Mouse (Mus musculus) Patski (cell line): ENCODE results near the gene Clic4. TPM values are rescaled to one million over a fixed set of nuclear protein-coding genes. Genes with fewer than 3 reads are reported as not detected.
"Not testable (repeated sequence)": the region's sequence is repeated elsewhere in the genome, so short reads cannot be mapped to it uniquely, and the experiment has no call there.

ENCODE experiments used
- ATAC-seq: fragments of 100-300 bp; one replicate; pipeline ENCODE4 v1.8.0; 2021
- CTCF ChIA-PET: fragments of 350-600 bp; sonication (Branson Sonifier 250); formaldehyde crosslinking; loops from one replicate; lab custom pipeline; 2022; ENCODE audit warnings: inconsistent platforms; lab: Charles Lee
- POLR2A ChIA-PET: fragments of 350-600 bp; sonication (Branson Sonifier 250); formaldehyde crosslinking; loops from one replicate; lab custom pipeline; 2022; ENCODE audit warnings: antibody characterized with exemption, inconsistent platforms; lab: Charles Lee
- DNase-seq: peaks from one replicate; pipeline ENCODE4 v3.0.0-alpha.2; 2011; ENCODE audit warnings: low read depth, low spot score
- H3K27me3 ChIP-seq: fragments of 371-371 bp; one replicate; pipeline ENCODE4 v1.5.1; 2021
- CTCF ChIP-seq: fragments of 100-300 bp; IDR thresholded peaks from one replicate; pipeline ENCODE4 v1.5.1; 2021
- in situ Hi-C: fragments of 300-500 bp; cut with MboI; formaldehyde crosslinking; loops from 3 replicates; pipeline ENCODE4 v1.11.1; 2018; ENCODE audit warnings: low pct_unique_long_range_greater_than_20kb, mixed read lengths
- polyA plus RNA-seq: library from polyadenylated mRNA; unstranded; gene quantifications from one replicate; pipeline ENCODE4 v1.2.3, GENCODE M21; 2021

The Clic4 gene
- polyA plus RNA-seq, 1 experiment from 2014 or later = 196 TPM

DNA sequence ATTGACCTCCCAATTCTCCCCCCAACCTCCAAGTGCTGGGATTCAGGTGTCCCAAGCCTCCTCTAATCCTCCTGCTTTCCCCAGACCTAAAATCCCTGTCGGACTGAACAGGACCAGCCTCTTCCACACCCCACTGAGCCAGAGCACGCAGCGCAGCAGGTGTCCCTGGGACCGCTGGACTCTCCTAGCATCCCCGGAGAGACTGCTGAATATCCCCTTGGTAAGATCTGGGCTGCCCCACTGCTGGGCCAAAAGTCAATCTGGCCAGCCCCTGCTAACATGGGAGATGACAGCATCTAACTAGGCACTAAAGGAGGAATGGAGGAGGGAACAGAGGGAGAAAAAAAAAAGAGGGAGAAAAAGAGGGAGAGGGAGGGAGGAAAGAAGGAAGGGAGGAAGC, 67.4 kb downstream of the Clic4 start:
- ChIA-PET POLR2A (no interaction called here), CTCF (interaction anchor here (1.7 kb wide), 1 partner anchor 242 kb away, joined by 3 read pairs; no protein-coding TSS in a partner anchor)
- no peaks in the 10 kb centered on the region for H3K27me3 ChIP-seq
- no peak for TF ChIP-seq CTCF
- DNase-seq (no peak), ATAC-seq (no peak)
- in situ Hi-C loops = loop anchor here (5.0 kb wide), 2 partner anchors 188 to 258 kb away; no protein-coding TSS in a partner anchor

DNA sequence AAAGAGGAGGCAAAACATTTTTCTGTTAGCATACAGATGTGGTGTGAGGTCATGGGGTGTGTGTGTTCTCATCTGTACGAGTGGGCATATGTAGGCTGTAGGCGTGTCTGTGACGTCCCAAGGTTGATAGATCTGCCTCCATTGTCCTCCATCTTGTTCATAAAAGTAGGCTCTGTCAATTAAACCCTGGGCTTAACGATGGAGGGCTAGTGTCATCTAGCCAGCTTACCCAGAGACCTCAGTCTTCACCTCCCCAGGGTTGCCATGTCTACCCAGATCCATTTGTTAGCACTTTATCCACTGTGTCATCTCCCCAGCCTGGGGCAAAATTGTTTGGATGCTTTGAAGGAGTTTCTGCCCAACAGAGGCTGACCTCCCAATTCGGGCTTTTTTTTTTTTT, 67.9 kb downstream of the Clic4 start:
- in situ Hi-C loops = loop anchor here (5.0 kb wide), 2 partner anchors 187 to 257 kb away; no protein-coding TSS in a partner anchor
- no peak for TF ChIP-seq CTCF
- ChIA-PET POLR2A (no interaction called here), CTCF (no interaction called here)
- H3K27me3 ChIP-seq = no peaks in the 10 kb centered on the region
- no peak for ATAC-seq
- DNase-seq = no peak

DNA sequence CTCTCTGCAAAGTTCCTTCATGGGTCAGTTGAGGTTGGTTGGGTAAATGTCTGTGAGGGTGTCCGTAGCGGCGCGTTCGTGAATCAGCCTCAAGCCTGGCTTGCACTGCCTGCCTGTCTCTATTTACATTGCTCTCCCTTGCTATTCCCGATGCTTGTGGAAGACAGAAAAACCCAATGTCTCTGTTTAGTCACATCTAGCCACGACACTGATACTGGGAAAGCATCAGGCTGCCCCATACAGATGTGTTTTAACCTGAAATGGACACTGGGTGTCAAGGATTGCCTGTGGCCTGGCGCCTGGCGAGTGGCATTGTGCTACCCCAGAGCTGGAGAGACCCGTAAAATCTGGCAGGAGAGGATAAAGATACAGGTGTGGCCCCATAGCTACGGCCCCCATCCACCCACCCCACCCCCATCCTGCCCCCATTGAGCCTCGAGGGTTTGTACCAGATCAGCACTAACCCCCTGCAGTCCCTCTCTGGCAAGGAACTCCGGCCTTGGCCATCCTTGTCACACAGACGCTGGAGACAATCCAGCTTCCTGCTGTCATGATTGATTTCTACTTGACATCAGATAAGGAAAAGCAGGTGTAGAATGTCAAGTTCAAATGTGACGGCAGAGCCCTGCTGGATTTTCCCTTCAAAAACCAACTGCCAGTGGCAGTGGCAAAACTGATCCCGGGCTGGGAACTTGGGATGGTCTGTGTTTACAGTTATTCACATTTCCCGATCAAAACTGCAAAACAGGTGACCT, 68.6 kb downstream of the Clic4 start:
- TF ChIP-seq CTCF = no peak
- ATAC-seq = no peak
- POLR2A ChIA-PET = no interaction called here
- DNase-seq = no peak
- CTCF ChIA-PET = interaction anchor here (0.6 kb wide), 1 partner anchor 190 kb away, joined by 3 read pairs; no protein-coding TSS in a partner anchor
- no peaks in the 10 kb centered on the region for H3K27me3 ChIP-seq
- in situ Hi-C loops = no loop called here

DNA sequence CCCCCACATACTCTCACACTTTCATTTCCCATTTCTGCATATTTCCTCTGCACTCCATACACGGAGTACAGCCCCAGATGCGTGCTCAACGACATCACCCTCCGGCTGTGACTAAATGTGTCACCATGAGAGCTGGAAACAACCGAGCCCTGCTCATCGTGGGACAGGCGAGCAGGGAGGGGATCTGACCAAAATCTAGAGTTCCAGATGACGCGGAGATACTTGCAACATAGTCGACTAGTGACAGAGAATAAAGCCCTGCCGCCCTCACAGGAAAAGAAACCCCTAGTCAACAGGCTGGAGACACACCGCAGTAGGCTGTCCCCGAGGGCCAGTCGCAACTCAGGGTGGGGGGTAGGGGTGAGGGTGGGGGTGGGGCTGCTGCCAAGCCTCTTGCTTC, 69.3 kb downstream of the Clic4 start:
- no peak for TF ChIP-seq CTCF
- in situ Hi-C loops = no loop called here
- ATAC-seq (no peak), DNase-seq (no peak)
- ChIA-PET CTCF (interaction anchor here (0.6 kb wide), 1 partner anchor 189 kb away, joined by 3 read pairs; no protein-coding TSS in a partner anchor), POLR2A (no interaction called here)
- no peaks in the 10 kb centered on the region for H3K27me3 ChIP-seq

DNA sequence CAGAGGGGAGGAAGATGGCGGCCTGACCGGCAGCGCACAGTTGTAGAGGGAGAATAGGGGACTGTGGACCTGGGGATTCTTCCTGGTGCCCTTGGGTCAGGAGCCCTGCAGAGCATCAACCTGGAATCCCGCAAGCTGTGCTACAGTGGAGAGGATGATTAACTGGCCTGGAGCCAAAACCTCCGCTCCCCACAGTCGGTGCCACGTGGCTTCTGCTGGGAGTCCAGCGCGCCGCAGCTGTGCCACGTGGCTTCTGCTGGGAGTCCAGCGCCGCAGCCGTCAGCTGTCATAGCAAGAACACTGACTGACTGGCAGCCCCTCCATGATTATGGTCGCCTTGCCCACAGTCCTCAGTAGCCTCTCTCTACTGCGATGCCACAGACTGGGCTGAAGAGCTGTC, 70.8 kb downstream of the Clic4 start:
- DNase-seq (no peak), ATAC-seq (no peak)
- ChIA-PET CTCF (no interaction called here), POLR2A (no interaction called here)
- TF ChIP-seq CTCF = no peak
- in situ Hi-C loops = no loop called here
- no peaks in the 10 kb centered on the region for H3K27me3 ChIP-seq

DNA sequence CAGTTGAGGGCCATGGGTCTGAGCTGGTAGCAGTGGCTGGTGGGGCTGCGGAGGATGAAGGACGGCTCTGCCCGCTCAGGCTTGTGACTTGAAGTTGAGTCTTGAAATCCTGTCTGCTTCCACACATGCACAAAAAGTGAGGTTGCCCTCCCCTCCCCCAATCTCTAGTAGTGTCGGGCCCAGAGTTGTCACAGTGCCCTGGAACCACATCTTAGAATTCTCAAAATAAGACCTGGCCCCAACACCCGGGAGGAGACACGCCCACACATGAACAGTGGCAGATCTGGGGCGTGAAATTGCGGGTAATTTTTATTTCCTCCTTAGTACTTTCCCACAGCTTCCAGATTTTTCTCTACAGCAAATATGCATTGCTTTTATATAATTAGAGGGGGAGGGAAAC, 74.8 kb downstream of the Clic4 start:
- DNase-seq = no peak
- no peak for TF ChIP-seq CTCF
- in situ Hi-C loops = no loop called here
- no peak for ATAC-seq
- POLR2A ChIA-PET = no interaction called here
- no peaks in the 10 kb centered on the region for H3K27me3 ChIP-seq
- CTCF ChIA-PET = interaction anchor here (1.2 kb wide), 1 partner anchor 241 kb away, joined by 3 read pairs; no protein-coding TSS in a partner anchor

DNA sequence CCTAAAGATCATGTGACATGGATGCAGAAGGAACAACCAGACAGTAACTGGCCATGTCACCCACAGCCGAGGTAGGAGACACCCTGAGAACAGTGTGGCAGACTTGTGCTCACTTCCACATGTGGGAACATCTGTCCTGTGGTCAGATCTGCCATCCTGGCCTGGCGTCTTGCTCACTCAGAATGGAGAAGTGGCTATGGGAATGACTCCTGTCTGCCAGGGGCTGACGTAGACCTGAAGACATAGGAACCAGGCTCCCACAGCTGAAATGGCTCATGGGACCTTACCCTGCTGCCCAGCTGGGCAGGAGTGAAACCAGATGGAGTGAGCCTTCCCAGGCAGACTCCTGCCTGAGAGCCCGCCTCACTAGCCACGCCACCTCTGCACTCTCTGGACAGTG, 79.8 kb downstream of the Clic4 start:
- in situ Hi-C loops = no loop called here
- H3K27me3 ChIP-seq = no peaks in the 10 kb centered on the region
- ATAC-seq (no peak), DNase-seq (no peak)
- TF ChIP-seq CTCF = no peak
- POLR2A ChIA-PET = no interaction called here
- CTCF ChIA-PET = no interaction called here

DNA sequence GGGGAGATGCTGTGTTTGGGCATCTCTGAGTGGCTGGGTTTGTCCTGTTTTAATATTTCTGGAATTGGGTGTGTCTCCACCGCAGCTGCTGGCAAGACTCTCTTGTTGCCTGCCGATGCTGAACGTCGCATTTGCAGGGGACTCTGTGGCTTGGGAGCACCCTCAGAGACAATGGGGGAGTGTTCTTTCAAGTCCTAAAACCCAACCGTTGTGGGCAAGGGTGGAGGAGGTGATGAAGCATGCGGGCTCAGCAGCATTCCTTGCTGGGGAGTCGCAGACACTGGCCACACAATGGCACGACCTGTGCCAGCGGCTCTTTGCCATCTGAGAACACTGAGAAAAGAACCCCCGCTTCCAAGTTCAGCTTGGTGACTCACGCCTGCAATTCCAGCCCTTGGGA, 81.0 kb downstream of the Clic4 start:
- DNase-seq (no peak), ATAC-seq (no peak)
- TF ChIP-seq CTCF = no peak
- in situ Hi-C loops = no loop called here
- ChIA-PET POLR2A (interaction anchor here (0.9 kb wide), 1 partner anchor 12 kb away, joined by 3 read pairs; no protein-coding TSS in a partner anchor), CTCF (no interaction called here)
- H3K27me3 ChIP-seq = no peaks in the 10 kb centered on the region

DNA sequence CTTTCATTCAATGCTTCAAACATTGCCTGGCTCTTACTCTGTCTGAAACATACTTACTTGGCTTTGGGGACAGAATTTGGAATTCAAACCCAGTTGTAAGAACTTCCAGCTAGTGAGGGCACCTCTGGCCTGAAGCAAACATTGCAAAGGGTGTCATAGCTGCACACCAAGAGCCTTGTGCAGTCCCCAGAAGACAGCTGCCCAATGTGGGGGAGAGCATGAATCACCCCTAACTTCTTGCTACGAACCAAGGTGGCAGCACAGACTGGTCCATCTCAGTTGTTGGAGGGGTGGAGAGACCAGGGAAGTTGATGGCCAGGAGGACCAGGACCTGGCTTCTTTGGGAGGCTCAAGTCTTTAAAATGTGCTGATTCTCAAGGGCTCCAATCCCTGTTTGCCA, 81.4 kb downstream of the Clic4 start:
- DNase-seq (no peak), ATAC-seq (no peak)
- no peaks in the 10 kb centered on the region for H3K27me3 ChIP-seq
- CTCF ChIA-PET = no interaction called here
- POLR2A ChIA-PET = interaction anchor here (0.9 kb wide), 1 partner anchor 11 kb away, joined by 3 read pairs; no protein-coding TSS in a partner anchor
- no peak for TF ChIP-seq CTCF
- in situ Hi-C loops = no loop called here

DNA sequence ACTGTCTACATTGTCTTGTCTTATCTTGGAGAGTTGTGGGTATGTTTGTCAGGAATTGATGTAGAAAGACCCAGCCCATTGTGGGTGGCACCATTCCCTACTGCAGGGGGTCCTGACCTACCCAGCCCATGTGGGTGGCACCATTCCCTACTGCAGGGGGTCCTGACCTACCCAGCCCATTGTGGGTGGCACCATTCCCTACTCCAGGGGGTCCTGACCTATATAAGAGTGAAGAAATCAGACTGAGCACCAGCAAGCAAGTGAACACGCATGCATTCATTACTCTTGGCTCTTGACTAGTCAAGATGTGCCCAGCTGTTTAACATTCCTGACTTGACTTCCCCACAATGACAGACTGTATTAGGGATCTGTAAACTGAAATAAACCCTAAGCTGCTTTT, 82.2 kb downstream of the Clic4 start:
- ChIA-PET POLR2A (no interaction called here), CTCF (no interaction called here)
- in situ Hi-C loops = no loop called here
- TF ChIP-seq CTCF = no peak
- ATAC-seq (no peak), DNase-seq (no peak)
- no peaks in the 10 kb centered on the region for H3K27me3 ChIP-seq

DNA sequence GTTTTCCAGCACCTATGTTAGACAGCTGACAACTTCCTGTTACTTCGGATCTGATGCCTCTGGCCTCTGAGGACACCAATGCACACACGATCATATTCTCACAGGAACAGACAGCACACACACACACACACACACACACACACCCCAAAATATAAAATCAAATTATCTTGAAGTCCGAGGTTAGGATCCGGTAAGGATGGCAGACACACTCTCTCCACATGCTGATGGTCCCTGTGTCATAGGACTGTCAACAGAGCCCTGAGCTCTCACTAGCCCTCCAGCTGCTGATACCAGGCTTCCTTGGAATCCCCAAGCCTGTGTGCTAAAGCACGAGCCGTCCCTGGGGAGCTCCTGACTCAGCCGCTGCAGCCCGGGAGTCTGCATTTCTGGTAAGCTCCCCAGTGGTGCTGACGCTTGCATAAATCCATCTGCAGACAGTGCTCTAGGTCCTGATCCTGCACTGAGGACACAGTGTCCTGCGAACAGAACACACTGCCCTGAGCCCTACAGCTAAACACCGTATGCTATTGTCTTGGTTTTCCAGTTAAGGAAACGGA, 83.1 kb downstream of the Clic4 start:
- CTCF ChIA-PET = interaction anchor here (1.0 to 1.2 kb wide), 2 partner anchors 18 to 108 kb away, joined by 3 to 5 read pairs; no protein-coding TSS in a partner anchor
- TF ChIP-seq CTCF = no peak
- in situ Hi-C loops = no loop called here
- POLR2A ChIA-PET = interaction anchor here (0.6 kb wide), 1 partner anchor 17 kb away, joined by 3 read pairs; no protein-coding TSS in a partner anchor
- no peak for ATAC-seq
- no peak for DNase-seq
- H3K27me3 ChIP-seq = no peaks in the 10 kb centered on the region

DNA sequence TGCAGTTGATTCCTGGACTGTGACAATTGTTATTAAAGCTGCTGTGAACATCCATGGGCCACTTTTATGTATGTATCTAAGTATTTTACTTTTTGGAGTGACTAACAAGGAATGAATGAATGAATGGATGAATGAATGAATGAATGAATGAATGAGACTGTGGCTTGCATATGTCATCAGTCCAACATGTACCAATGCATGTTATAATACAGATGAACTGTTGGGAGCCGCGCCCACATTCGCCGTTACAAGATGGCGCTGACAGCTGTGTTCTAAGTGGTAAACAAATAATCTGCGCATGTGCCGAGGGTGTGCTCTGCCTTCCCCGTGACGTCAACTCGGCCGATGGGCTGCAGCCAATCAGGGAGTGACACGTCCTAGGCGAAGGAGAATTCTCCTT, 88.3 kb downstream of the Clic4 start:
- in situ Hi-C loops, CTCF ChIA-PET, POLR2A ChIA-PET, DNase-seq, ATAC-seq, H3K27me3 ChIP-seq: not testable (repeated sequence)
